Mouse (Mus musculus) monocyte, adult 2 months (primary cell): Measurements from ENCODE around the gene Cpsf3.

ENCODE experiments used
- DNase-seq, 2 experiments: peaks; one replicate each; pipeline ENCODE4 v3.0.0; 2022; ENCODE audit warnings: low spot score in 2 of 2, low read depth in 1 of 2

Cpsf3 gene

GRCm38 (mm10) chr12:21288716-21289395 lies 3.7 kb downstream of the Cpsf3 start:
- no peak for DNase-seq

- DNase-seq = no peak
Measured at GRCm38 (mm10) chr12:21289651-21290050, 4.5 kb downstream of the Cpsf3 start.

- DNase-seq = no peak
Measured at GRCm38 (mm10) chr12:21298856-21299255, 13.7 kb downstream of the Cpsf3 start.

GRCm38 (mm10) chr12:21301324-21301723 lies 16.1 kb downstream of the Cpsf3 start:
- no peak for DNase-seq

- DNase-seq = no peak
Measured at GRCm38 (mm10) chr12:21301932-21302331, 16.7 kb downstream of the Cpsf3 start.

GRCm38 (mm10) chr12:21302361-21302783 lies 17.2 kb downstream of the Cpsf3 start:
- DNase-seq = no peak

GRCm38 (mm10) chr12:21305741-21306140 lies 20.6 kb downstream of the Cpsf3 start:
- no peak for DNase-seq

DNA sequence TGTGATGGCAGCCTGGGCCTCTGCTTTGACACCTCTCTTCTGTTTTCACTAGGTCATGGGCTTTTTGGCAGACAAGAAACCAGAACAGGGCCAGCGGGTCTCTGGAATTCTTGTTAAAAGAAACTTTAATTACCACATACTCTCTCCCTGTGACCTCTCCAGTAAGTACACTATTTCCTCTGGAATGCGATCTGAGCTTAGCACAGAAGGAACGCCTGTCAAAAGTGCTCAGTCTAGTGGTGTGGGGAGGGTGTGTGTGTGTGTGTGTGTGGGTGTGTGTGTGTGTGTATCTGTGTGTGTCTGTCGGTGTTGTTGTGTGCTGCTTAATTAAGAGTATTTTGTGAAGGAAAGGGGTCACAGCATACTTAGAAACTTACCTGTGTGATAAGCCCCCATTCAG lies 21.5 kb downstream of the Cpsf3 start:
- DNase-seq = no peak

DNA sequence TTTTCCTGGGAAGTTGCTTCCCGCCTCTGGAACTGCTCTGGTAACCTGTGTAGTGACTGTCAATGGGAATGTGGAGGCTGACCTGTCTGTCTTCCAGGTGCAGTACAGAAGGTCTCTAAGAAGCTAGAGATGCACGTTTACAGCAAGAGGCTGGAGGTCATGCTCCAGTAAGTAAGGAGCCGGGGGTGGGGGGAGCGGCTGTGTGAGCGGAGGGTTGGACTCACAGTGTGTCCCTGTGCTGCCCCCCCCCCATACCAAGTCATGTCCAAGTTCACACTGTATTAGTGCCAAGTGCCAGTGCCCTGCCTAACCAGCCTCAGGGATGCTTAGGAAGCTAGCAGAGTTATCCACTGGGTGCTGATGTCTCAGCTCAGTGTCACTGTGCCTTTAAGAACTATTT lies 27.0 kb downstream of the Cpsf3 start:
- no peak for DNase-seq

DNA sequence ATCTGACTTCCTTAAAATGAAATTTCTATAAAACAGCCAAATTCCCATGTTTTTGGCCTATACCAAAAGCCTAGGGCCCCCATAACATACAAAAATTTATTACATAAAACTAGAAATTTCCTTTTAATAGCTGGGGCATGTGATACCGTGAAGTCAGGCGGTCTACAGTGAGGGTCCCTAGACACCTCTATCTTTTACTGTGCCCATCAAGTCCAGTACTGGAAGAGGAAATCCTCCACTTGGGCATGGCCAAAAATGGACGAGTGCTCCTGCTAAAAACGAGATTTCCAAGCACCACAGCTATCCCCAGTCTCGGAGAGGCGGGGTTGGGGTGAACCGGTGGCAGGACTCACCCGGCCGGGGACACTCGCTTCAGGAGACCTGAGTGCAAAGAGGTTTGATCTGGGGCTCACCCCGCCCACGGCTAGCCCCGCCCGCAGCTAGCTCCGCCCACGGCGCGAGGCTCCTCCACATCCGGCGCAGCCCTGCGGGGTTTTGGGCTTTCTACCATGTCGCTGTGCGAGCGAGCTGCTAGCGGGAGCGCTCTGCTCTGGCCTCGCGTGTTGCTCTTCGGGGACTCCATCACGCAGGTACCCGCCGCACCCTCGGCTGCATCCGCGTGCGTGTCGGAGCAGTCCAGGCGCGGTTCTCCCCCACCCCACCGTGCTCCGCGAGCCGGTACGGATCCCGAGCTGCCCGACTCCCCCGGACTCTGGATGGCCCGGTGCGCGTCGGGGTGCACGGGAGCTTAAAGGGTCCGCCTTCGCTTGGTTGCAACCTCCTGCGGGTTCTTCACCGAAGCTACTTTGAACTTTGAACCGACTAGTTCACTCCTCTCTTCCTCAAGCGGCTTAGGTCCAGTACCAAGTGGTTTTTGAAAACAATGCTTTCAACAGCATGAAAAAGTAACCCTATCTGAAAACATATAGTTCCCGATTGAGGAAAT lies 31.0 kb downstream of the Cpsf3 start, which contains the start of gene Iah1:
Gene Iah1 (plus strand): TSS at position 467 of the 946 bp plus-strand sequence.
- DNase-seq = peak; percentile 33 to 64

GRCm38 (mm10) chr12:21316869-21317265 lies 31.7 kb downstream of the Cpsf3 start:
- DNase-seq = no peak

DNA sequence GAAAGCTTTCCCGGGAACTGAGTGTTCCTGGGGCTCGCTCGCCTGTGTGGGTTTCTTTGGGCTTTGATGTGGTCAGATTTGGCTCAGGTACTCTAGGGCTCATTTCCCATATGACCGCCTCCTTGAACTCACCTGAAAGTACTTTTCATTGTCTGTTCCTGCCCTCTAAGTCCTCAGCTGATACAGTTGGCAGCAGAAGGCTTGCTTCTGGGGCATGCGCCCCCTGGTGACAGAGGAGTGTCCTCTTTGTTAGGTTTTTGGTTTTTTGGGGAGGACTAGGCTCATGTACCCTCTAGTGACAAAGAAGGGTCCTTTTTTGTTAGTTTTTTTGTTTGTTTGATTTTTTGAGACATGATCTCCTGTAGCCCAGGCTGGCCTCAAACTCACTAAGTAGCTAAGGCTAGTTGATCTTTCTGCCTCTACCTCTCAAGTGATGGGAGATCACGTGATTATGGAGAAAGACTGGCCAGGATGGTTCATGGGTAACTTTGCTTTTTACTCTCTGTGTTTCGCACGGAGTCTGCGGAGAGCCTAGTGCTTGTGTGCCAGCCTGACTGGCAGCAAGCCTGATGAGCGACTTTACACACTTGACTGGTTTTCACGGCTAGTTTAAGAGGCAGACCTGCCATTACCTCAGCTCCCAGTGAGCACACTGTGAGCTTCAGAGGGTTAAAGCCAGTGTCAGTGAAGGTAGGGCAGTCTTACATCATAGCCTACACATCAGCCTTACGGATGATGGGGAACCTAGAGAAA lies 33.1 kb downstream of the Cpsf3 start:
- DNase-seq = peak in 1 of 2 experiments; percentile 48

GRCm38 (mm10) chr12:21320317-21320716 lies 35.1 kb downstream of the Cpsf3 start:
- no peak for DNase-seq

DNA sequence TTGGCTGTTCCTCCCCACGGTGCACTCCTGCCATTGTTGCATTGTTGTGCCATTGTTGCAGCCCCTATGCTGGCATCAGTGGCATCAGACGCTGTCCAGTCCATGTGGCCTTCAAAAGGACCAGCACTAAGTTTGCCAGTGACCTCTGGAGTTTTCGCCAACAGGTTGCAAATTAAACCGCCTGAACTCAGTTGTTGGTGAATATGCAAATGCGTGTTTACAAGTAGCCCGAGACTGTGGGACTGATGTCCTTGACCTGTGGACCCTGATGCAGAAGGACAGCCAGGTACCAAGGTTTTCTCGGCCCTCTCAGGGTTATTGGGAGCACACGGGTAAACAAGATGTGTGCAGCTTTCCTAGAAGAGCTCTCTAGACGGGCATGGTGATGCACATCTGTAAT lies 36.0 kb downstream of the Cpsf3 start:
- DNase-seq = no peak

GRCm38 (mm10) chr12:21322296-21322695 lies 37.1 kb downstream of the Cpsf3 start:
- DNase-seq = no peak

DNA sequence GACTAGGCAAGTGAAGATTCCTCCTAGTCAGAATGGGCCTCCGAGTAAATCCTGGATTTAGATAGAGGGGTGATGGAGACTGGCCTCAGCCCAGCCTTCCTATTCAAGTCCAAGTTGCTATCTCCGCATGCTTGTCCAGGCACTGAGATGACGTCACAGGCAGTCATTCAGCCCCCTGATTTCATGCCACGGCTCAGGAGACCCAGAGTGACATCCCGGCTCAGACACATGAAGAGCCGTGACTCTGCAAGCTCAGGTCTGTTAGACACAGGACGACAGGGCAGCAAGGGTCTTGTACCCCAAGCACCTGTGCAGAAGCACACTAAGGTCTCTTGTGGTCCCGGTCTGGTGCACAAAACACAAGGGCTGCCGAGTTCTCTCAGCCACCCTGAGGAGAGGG lies 37.7 kb downstream of the Cpsf3 start:
- no peak for DNase-seq

GRCm38 (mm10) chr12:21324101-21324500 lies 38.9 kb downstream of the Cpsf3 start:
- DNase-seq = no peak

GRCm38 (mm10) chr12:21325266-21325665 lies 40.1 kb downstream of the Cpsf3 start:
- no peak for DNase-seq

DNA sequence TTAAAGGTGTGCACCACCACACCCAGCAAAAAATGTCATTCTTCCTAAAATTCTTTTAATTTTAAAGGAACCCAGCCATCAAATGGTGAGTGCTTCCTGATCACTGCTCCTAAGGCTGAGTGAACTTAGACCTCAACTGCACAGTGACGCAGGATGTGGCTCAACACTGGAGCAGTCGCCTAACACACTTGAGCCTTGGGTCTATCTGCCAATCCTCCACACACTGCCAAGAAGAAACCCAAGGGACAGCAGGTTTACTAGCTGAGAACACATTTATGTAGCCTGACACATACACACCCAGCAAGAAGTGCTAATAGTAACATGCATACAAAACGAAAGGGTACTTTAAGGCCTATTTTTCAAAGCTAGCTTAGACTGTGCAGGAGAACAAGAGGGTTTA lies 41.1 kb downstream of the Cpsf3 start:
- no peak for DNase-seq

GRCm38 (mm10) chr12:21329661-21330400 lies 44.6 kb downstream of the Cpsf3 start:
- DNase-seq = no peak
